Mouse (Mus musculus): ENCODE measurements around the gene Scube2. TPM values are rescaled to one million over a fixed set of nuclear protein-coding genes. Genes with fewer than 3 reads are reported as not detected.

Gene Scube2
- polyA plus RNA-seq (2015; fragmentation: Nextera tagmentation; extraction: Ambion mirVana): 2.1 and 3.3 TPM in 2 replicates

DNA sequence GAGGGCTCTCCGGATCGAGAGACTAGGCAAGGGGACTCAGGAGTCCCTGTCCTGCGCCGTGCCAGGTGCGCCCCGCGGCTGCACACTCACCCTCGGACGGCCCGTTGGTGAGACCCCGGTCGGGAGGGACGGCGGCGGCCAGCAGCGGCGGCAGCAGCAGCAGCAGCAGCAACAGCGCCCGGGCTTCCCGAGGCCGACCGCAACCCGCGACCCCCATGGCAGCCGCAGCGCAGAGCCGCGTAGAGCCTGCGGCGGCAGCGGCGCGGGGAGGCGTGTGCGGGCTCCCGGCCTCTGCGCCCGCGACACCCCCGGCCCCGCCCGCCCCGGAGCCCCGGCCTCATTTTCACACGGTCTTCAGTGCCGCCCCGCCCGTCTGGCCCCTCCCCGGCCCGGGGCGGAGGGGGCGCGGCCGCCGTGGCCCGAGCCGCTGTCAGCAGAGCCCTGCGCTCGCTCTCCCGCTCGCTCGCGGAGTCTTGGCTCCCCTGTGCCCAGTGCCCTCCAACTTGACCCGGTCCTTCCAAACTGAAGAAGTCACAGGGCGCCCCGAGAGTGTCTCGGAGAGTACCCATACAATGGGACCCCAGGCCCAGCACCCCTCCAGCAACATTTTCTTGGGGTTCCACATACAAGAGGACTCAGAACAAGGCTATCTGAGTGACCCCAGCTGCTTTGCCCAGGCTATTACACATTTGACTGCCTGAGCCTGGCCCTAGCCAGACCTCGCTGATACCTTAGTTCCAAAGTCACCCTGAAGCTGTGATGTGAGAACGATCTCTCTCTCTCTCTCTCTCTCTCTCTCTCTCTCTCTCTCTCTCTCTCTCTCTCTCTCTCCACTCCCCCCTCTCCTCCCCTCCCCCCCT lies at the start of gene Scube2:
Scube2 (minus strand) TSS at position 310 of the 860 bp plus-strand sequence.
- 2% methylated on average over 53 of the region's 69 CpGs for WGBS
- no peak within 1 kb of the TSS for H3K27ac ChIP-seq (replicated peaks)
- ATAC-seq (ENCODE audit: low FRiP score, low read depth): peak; percentile 81
- H3K4me2 ChIP-seq: peak within 1 kb of the TSS; percentile 98
- peak within 1 kb of the TSS; percentile 64 for H3K9ac ChIP-seq
- H3K36me3 ChIP-seq: no peaks in the 10 kb centered on the region
- no peaks in the 10 kb centered on the region for H3K9me3 ChIP-seq
- peaks cover 20% of the 10 kb centered on the region for H3K27me3 ChIP-seq
- H3K4me3 ChIP-seq: peak within 1 kb of the TSS; percentile 59
- peaks cover 13% of the 10 kb centered on the region; the same call in 1 of the 2 replicates for H3K4me1 ChIP-seq (replicated peaks)

DNA sequence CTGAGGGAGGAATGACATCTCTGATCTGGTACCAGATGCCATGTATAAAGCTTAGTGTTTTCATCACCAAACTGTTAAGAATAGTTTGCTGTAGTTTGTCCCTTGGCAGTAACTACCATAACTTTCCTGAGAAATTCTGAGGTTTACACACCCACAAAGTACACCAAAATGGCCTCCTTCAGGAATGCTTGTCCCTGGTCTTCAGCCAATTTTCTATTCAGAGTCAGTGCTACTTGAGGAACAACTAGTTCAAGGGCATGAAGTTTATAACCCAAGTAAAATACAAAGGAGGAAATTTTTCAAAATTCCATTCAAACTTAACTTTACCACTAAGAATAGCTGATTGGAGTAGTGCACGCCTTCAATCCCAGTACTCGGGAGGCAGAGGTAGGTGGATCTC lies 40.7 kb upstream of the Scube2 start:
- no peak overlapping the region for H3K4me3 ChIP-seq
- no peaks in the 10 kb centered on the region for H3K4me1 ChIP-seq (replicated peaks)
- H3K27ac ChIP-seq (replicated peaks): no peak overlapping the region
- H3K4me2 ChIP-seq: no peak overlapping the region
- H3K9ac ChIP-seq: no peak overlapping the region
- WGBS: 94% methylated on average over 2 of the region's 2 CpGs
- peaks cover 85% of the 10 kb centered on the region for H3K36me3 ChIP-seq
- H3K27me3 ChIP-seq: no peaks in the 10 kb centered on the region
- no peak for ATAC-seq (ENCODE audit: low FRiP score, low read depth)
- no peaks in the 10 kb centered on the region for H3K9me3 ChIP-seq

DNA sequence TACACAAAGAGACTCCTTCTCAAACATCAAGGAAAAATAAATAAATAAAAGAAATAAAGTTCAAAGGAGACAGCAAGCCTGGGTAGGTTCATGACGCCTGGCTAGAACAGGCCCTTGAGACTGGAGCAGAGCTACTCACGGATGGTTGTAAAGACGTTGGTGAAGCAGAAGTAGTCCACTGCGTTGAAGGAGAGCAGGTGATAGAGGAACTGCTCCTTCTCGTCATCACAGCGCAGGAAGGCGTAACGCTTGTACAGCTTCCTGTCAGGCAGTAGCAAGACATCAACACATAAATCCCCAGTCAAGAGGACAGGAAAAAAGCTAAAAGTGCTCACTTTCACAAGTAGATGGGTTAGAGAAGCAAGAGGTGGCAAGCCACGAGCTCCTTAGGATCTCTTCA lies 35.4 kb upstream of the Scube2 start:
- Histone ChIP-seq H3K4me3 (no peak overlapping the region), H3K36me3 (peaks cover 96% of the 10 kb centered on the region), H3K27ac (replicated peaks) (no peak overlapping the region), H3K4me2 (no peak overlapping the region), H3K9ac (no peak overlapping the region), H3K27me3 (no peaks in the 10 kb centered on the region), H3K9me3 (no peaks in the 10 kb centered on the region), H3K4me1 (replicated peaks) (no peaks in the 10 kb centered on the region)
- 94% methylated on average over 9 of the region's 9 CpGs for WGBS
- ATAC-seq (ENCODE audit: low FRiP score, low read depth): no peak

DNA sequence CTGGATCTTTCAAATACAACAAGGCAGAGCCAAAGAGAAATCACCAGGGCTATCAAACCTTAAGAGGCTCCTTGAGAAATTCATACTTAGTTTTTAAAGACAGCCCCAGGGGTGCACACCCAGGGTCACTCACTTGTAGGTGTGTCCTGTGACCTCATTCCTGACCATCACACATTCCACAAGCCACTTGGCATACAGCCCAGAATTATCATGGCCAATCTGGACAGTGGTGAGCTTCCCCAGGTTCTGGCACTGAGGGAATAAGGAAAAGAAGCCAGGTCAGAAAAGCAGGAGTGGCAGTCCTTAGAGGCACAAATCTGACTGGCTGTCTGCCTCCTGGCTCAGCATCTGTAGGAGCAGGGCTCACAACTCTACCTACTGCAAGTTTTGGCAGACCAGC lies 33.4 kb upstream of the Scube2 start:
- Histone ChIP-seq H3K4me3 (no peak overlapping the region), H3K27me3 (no peaks in the 10 kb centered on the region), H3K9me3 (no peaks in the 10 kb centered on the region), H3K27ac (replicated peaks) (no peak overlapping the region), H3K36me3 (peaks cover 95% of the 10 kb centered on the region), H3K4me1 (replicated peaks) (no peaks in the 10 kb centered on the region), H3K9ac (no peak overlapping the region), H3K4me2 (no peak overlapping the region)
- ATAC-seq (ENCODE audit: low FRiP score, low read depth): no peak

DNA sequence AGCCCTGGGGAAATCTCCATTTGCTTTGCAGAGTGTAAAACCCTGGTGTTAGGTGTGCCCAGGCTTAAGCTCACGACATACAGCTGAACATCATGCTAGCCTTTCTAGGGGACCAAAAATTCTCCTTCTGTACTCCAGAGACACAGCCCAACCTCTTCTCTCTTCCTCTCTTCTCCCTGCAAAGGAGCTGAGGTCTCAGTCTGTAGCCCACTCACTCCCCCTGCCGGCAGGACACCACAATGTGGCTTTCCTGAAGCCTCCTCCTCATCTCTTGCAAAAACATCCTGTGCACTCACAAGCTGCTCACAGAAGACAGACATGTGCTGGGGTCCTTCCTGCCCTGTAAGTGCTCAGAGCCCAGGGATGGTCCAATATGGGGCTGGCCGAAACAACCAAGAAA lies 27.1 kb upstream of the Scube2 start:
- peaks cover 52% of the 10 kb centered on the region for H3K36me3 ChIP-seq

DNA sequence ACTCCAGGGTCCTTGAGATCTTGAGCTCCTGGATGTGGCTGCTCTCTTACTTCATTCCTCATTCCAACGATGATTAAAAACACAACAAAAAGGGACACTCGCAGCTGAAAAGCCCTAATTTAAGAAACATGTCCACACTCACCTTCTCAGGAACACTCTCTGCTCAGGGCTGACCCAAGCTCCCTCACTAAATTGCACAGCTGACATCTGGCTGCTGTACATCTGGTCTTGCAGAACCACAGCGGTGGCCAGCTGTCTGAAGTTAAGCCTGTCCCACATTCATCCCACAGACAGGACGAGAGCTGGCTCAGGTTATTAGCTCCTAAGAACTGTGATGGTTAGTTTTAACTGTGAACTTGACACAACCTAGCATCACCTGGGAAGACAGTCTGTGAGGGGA lies 26.3 kb upstream of the Scube2 start:
- Histone ChIP-seq H3K36me3 (peaks cover 49% of the 10 kb centered on the region), H3K9ac (no peak overlapping the region), H3K4me2 (no peak overlapping the region), H3K27me3 (no peaks in the 10 kb centered on the region), H3K27ac (replicated peaks) (no peak overlapping the region), H3K4me3 (no peak overlapping the region), H3K4me1 (replicated peaks) (no peaks in the 10 kb centered on the region), H3K9me3 (no peaks in the 10 kb centered on the region)
- WGBS: 96% methylated on average over 4 of the region's 4 CpGs
- ATAC-seq (ENCODE audit: low FRiP score, low read depth): no peak

More for the DNA sequence above, 27.1 kb upstream of the Scube2 start:
- WGBS: 36% methylated on average over 3 of the region's 3 CpGs
- H3K4me3 ChIP-seq: no peak overlapping the region
- no peaks in the 10 kb centered on the region for H3K27me3 ChIP-seq
- H3K4me2 ChIP-seq: no peak overlapping the region
- H3K9me3 ChIP-seq: no peaks in the 10 kb centered on the region
- H3K27ac ChIP-seq (replicated peaks): no peak overlapping the region
- H3K9ac ChIP-seq: no peak overlapping the region
- no peaks in the 10 kb centered on the region for H3K4me1 ChIP-seq (replicated peaks)
- peak; percentile 38; the same call in 1 of the 2 replicates for ATAC-seq (ENCODE audit: low FRiP score, low read depth)

DNA sequence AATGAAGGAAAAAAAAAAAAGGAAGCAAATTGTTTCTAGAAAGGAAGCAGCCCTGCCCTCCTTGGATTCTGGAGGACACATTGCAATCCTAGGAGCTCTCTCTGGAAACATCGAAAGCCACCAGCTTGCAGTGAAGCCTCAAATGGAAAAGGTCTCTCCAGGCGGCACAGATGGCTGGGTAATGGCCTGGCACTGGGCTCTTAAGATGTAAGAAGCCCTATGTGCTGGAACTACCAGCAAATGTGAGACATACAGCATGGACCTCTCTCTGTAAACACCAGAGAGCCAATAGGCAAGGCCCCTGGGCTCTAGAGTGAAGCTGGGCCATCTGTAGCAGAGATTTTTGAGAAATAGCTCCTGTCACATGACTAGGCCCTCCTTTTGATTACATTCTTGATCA lies 24.8 kb upstream of the Scube2 start:
- no peaks in the 10 kb centered on the region for H3K27me3 ChIP-seq
- H3K27ac ChIP-seq (replicated peaks): no peak overlapping the region
- no peaks in the 10 kb centered on the region for H3K9me3 ChIP-seq
- WGBS: 91% methylated on average over 2 of the region's 2 CpGs
- peaks cover 37% of the 10 kb centered on the region for H3K36me3 ChIP-seq
- H3K4me1 ChIP-seq (replicated peaks): no peaks in the 10 kb centered on the region
- no peak overlapping the region for H3K4me3 ChIP-seq
- H3K4me2 ChIP-seq: no peak overlapping the region
- ATAC-seq (ENCODE audit: low FRiP score, low read depth): no peak
- H3K9ac ChIP-seq: no peak overlapping the region

DNA sequence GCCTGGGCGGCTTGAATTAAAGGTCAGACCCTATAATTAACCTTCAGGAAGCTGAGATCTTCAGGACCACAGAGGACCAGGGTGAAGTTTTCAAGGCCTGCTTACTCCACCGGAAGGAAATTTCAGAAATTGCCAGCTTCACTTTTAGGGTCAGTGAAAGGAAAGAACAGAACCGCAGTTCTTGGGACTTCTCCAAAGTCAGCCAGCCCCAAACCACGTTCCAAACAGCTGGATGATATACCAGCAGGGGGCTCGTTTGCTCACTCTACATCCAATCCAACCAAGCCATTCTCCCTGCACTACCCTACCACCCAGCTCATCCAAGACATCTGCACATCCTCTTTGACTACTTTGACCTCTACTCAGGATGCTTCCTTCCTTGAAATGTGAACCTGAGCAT lies 23.8 kb upstream of the Scube2 start:
- 73% methylated on average over 5 of the region's 5 CpGs for WGBS

DNA sequence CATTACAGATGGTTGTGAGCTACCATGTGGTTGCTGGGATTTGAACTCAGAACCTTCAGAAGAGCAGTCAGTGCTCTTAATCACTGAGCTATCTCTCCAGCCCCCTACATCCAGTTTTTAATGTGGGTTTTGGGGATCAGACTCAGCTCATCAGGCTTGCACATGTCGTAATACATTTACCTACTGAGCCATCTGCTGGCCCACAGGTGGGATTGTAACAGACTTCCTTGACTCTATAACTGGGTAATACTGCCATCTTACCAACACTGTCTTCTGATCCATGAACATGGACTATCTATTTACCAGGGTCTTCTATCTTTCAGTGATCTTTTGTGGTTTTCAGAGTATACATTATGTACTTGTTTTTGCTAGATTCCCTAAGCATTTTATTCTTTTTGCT lies 20.8 kb upstream of the Scube2 start:
- Histone ChIP-seq H3K9me3 (no peaks in the 10 kb centered on the region), H3K27ac (replicated peaks) (no peak overlapping the region), H3K27me3 (no peaks in the 10 kb centered on the region), H3K9ac (no peak overlapping the region), H3K36me3 (peaks cover 8% of the 10 kb centered on the region), H3K4me1 (replicated peaks) (no peaks in the 10 kb centered on the region), H3K4me3 (no peak overlapping the region), H3K4me2 (no peak overlapping the region)
- 82% methylated on average over 1 of the region's 1 CpGs for WGBS
- no peak for ATAC-seq (ENCODE audit: low FRiP score, low read depth)

More for the DNA sequence above, 23.8 kb upstream of the Scube2 start:
- Histone ChIP-seq H3K4me2 (no peak overlapping the region), H3K4me1 (replicated peaks) (no peaks in the 10 kb centered on the region), H3K9me3 (no peaks in the 10 kb centered on the region), H3K27ac (replicated peaks) (no peak overlapping the region), H3K36me3 (peaks cover 28% of the 10 kb centered on the region), H3K9ac (no peak overlapping the region), H3K4me3 (no peak overlapping the region), H3K27me3 (no peaks in the 10 kb centered on the region)
- no peak for ATAC-seq (ENCODE audit: low FRiP score, low read depth)

DNA sequence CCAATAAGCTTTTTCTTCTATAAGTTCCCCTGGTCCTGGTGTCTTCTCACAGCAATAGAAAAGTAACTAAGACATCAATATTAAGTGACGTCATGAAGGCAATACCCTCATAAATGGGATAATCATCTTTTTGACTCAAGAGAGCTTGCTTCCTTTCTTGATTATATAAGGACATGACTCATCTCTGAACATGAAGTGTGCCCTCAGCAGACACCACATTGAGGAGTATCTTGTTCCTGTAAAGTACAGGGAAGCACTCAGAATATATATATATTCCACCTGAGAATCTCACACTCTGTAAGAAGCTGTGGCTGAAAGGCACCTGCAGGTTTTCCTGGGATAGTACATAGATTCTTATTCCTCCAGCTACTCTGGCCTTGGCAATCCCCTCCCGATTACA lies 17.1 kb upstream of the Scube2 start:
- Histone ChIP-seq H3K9me3 (no peaks in the 10 kb centered on the region), H3K4me1 (replicated peaks) (no peaks in the 10 kb centered on the region), H3K4me2 (no peak overlapping the region), H3K36me3 (peaks cover 4% of the 10 kb centered on the region; the same call in 1 of the 2 replicates), H3K4me3 (no peak overlapping the region), H3K27ac (replicated peaks) (no peak overlapping the region), H3K27me3 (no peaks in the 10 kb centered on the region), H3K9ac (no peak overlapping the region)
- WGBS: 89% methylated on average over 2 of the region's 2 CpGs
- no peak for ATAC-seq (ENCODE audit: low FRiP score, low read depth)

DNA sequence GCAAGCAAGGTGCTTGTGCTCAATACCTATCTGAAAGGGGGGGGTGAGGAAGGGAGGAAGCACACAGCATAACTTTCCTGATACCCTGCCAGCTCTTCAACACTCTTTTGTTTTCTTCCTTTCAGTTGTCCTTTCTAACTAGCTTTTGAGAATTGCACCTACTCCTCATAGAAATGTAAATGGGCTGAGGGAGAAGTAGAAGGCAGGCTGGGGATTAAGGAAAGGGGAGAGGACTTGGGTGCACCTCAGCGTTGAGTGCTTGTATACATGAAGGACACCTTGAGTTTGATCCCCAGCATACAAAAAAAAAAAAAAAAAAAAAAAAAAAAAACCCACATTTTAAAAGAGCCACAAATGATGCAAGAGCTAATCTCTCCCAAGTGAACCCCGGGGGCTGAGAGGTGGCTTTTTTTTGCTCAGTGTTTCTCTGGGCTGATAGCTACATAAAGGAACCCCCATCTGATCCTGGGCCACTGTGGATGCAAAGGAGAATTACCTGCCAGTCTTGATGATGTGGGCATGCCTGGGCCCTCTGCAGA lies 16.2 kb upstream of the Scube2 start:
- Histone ChIP-seq H3K4me1 (replicated peaks) (no peaks in the 10 kb centered on the region), H3K27me3 (no peaks in the 10 kb centered on the region), H3K4me3 (no peak overlapping the region), H3K9ac (no peak overlapping the region), H3K36me3 (peaks cover under 1% of the 10 kb centered on the region; the same call in 1 of the 2 replicates), H3K4me2 (no peak overlapping the region), H3K27ac (replicated peaks) (no peak overlapping the region), H3K9me3 (no peaks in the 10 kb centered on the region)
- 47% methylated on average over 2 of the region's 2 CpGs for WGBS
- no peak for ATAC-seq (ENCODE audit: low FRiP score, low read depth)

DNA sequence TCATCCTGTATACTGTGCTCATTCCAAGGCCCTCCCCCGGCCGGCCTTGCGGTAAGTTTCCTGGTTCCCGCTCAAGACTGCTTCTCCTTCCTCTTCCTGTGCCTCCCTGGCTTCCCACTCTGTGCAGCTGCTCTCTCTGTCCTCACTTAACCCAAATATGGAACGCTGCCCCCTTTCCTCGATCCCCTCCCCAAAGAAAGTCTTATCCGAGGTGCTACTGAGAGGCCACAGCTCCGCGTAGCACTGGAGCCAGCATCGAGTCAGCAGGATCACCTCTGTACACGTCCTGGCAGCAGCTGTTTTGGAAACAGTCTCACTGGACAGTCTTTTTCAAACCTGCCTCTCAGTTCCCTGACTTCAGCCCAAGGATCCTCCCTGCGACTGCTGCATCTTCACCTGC lies 13.7 kb upstream of the Scube2 start:
- Histone ChIP-seq H3K9me3 (no peaks in the 10 kb centered on the region), H3K27ac (replicated peaks) (no peak overlapping the region), H3K4me3 (no peak overlapping the region), H3K4me1 (replicated peaks) (no peaks in the 10 kb centered on the region), H3K27me3 (no peaks in the 10 kb centered on the region), H3K4me2 (no peak overlapping the region), H3K36me3 (no peaks in the 10 kb centered on the region), H3K9ac (no peak overlapping the region)
- ATAC-seq (ENCODE audit: low FRiP score, low read depth): no peak
- WGBS: 66% methylated on average over 12 of the region's 12 CpGs
